Mouse (Mus musculus) Muller cell, postnatal 12 days (primary cell): Measurements from ENCODE around the gene Prpf18.
"Not testable (repeated sequence)": the region's sequence is repeated elsewhere in the genome, so short reads cannot be mapped to it uniquely, and the experiment has no call there.

ENCODE experiments used
- DNase-seq: peaks from one replicate; pipeline ENCODE4 v3.0.0-alpha.2; 2015; ENCODE audit errors: inconsistent ontology term

Gene Prpf18

DNA sequence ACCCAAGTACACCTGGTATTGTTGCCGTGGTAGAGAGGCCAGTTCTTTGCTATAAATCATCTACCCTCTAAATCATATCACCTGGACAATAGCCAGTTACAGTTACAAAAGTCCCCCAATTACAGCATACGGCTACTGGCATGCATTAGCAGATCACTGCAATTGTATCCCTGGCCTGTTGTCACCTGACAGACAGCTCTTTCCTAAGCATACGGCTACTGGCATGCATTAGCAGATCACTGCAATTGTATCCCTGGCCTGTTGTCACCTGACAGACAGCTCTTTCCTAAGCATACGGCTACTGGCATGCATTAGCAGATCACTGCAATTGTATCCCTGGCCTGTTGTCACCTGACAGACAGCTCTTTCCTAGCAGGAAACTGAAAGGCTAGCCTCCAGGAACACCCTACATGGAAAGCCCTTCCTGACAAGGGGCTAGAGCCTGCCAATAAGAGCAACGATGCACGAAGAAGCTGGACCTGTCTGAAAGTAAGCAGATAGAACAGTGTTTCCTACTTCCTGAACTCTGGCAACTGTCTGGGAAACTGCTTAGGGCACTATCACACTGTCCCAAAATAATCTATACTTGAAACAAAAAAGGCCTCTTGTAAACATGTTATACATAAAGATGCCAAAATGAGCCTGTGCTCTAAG, 37.5 kb downstream of the Prpf18 start:
- not testable (repeated sequence) for DNase-seq

- no peak for DNase-seq
Observed at GRCm38 (mm10) chr2:4611704-4612103, 40.2 kb downstream of the Prpf18 start.

GRCm38 (mm10) chr2:4611295-4611694, 40.6 kb downstream of the Prpf18 start:
- no peak for DNase-seq

DNA sequence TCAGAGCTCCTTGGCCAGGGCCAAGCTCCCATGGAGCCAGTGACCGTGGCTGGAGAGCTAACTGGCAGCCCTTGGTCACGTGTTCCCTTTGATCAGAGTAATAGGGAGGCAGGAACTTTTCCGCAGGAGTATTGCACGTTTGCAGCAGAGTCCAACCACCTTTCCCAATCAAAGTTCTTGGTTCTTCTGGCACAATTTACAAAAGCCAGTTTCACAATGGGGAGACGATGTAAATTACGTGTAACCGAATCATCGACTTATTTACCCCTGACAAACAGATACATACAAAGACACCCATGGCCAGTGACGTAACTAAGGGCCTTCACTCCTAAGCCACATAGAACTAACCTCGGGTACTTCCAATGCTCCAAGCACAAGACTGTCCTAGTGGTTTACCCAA, 42.5 kb downstream of the Prpf18 start:
- no peak for DNase-seq

GRCm38 (mm10) chr2:4608253-4608652, 43.7 kb downstream of the Prpf18 start:
- DNase-seq: no peak

DNA sequence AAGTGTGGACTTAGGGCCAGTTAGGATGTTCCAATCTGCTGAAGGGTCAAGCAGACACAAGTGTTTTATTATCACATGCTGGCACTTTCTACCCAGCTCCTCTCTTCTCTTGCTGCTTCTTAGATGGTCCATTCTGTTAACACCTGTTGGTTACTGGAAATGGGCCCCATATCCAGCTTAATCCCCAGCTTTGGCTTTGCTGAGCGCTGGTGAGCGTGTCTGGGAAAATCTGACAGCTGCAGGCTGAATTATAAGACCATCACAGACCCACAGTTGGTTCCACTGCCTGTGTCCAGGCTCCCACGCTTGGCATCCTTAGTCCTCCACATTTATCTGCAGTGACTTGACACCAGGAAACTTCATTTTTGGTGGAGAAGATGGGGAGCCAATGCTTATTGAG, 45.4 kb downstream of the Prpf18 start:
- DNase-seq: no peak

- no peak for DNase-seq
Observed at GRCm38 (mm10) chr2:4603361-4603945, 48.5 kb downstream of the Prpf18 start.

DNA sequence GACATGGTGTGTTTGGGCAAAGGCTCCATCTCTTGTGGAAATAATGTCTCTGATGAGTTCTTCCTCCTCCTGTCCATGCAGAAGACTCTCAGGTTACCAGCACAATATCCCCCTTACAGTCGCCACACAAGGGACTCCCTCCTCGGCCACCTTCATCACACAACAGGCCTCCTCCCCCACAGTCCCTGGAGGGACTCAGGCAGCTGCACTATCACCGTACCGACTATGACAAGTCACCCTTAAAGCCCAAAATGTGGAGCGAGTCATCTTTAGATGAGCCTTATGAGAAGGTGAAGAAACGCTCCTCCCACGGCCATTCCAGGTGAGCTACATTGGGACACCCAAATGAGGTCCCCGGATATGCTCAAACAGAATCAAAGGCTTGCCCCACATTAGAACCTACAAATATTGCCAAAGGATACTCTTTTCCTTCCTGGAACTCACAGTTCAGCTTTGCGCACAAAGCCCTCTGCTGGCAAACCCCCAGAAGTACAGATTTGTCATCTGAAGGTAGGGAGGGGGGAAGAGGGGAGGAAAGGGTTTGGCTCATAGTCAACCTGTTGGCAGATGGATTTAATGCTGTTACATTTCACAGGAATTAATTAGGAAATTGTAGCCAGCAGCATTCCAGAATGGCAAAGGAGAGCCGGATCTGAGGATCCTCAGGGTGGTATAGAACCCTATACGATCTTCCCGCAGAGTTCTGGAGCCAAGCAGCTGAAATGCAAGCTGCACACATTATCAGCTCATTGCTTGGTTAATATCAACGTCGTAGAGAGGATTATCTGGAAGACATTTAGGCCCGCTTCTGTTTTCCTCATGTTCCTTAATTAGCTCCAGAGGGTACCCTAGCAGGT, 50.7 kb downstream of the Prpf18 start:
- peak; percentile 83 for DNase-seq

- DNase-seq: no peak
Observed at GRCm38 (mm10) chr2:4596992-4597391, 54.9 kb downstream of the Prpf18 start.

- no peak for DNase-seq
Observed at GRCm38 (mm10) chr2:4593878-4594387, 58.0 kb downstream of the Prpf18 start.

- peak; percentile 88 for DNase-seq
Observed at GRCm38 (mm10) chr2:4593433-4593832, 58.5 kb downstream of the Prpf18 start.

DNA sequence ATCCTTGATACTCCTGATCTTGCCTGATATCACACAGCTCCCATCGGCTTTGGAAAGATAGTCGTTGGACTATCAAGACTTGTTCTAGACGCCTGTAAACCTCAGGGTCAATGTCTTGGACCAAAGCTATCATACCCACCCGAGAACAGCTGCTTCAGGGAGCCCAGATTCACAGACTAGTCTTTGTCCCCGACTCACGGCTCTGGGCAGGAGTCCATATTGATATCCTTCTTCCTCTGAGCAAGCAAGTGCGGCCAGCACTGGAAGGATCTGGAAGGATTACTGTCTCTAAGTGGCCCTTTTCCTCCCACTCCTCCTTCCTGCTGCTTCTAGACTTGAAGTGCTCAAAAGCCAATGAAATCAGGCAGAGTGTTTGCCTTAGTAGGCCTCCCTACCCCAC, 59.2 kb downstream of the Prpf18 start:
- no peak for DNase-seq

DNA sequence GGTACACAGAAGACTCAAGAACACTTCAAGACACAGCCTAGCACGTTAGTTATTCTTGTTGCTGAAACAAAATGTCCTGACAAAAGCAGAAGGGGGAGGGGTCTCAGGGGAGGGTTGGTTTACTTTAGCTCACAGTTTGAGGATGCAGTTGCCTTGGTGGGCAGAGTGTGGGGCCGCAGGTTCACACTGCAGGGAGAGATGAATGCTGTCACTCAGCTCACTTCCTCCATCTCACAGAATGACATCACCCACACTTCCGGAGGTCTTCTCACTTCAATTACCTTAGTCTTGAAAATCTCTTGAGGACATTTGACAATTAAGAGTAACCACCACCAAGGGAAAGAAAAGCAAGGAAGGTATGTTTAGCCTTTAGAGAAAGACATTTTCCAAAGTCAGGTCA, 60.3 kb downstream of the Prpf18 start:
- no peak for DNase-seq

DNA sequence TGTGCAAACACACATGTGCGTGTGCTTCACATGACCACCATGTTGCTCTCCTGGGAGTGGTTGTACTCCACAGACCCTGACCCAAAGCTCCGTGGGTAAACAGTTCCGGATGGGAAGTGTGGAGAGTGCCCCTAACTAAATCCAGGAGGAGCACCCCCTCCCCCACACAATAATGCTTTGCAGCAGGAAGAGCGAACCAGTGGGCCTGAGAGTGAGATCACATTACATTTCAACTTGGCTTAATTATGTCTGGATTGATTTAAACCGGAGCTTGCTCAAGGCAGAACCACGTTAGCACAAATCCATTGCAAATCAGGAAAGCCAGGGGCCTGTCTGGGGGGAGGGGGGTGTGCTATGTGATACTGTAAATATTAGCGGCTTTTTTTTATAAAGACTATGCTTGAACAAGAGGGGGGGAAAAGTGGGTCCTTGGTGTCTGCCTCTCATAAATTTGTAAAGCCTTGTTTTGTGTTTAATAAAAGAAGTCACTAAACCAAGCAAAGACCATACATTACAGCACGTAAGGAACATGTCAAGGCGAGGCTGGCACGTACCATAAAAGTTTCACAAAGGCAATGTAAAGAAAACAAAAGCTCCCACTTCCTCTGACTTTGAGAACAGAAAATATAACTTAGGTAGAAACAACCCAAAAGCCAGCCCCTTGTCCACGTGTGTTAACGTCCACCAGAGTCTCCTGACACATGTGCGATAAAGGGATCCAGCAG, 64.1 kb downstream of the Prpf18 start:
- DNase-seq: no peak

GRCm38 (mm10) chr2:4586245-4586644, 65.7 kb downstream of the Prpf18 start:
- DNase-seq: no peak

DNA sequence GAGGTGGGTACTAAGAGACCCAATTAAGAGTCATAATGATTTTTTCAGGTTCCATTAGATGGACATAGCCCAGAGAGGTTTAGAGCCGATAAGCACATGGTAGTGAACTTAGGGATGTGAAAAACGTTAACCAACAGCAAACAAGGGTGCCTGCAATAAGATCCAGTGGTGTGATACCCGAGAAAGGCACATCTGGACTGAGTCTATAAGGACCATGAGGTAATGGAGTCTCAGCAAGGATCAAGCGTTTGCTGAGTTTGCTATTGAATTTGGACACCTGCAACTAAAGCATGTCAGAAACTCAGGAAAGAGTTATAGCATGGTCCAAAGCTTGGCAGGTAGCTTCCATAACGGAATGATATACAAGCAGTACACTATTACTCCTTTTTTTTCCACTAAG, 67.7 kb downstream of the Prpf18 start:
- no peak for DNase-seq

- DNase-seq: no peak
Observed at GRCm38 (mm10) chr2:4582930-4583329, 69.0 kb downstream of the Prpf18 start.

GRCm38 (mm10) chr2:4580666-4581065, 71.2 kb downstream of the Prpf18 start:
- DNase-seq: no peak

GRCm38 (mm10) chr2:4579357-4580068, 72.4 kb downstream of the Prpf18 start:
- DNase-seq: no peak

DNA sequence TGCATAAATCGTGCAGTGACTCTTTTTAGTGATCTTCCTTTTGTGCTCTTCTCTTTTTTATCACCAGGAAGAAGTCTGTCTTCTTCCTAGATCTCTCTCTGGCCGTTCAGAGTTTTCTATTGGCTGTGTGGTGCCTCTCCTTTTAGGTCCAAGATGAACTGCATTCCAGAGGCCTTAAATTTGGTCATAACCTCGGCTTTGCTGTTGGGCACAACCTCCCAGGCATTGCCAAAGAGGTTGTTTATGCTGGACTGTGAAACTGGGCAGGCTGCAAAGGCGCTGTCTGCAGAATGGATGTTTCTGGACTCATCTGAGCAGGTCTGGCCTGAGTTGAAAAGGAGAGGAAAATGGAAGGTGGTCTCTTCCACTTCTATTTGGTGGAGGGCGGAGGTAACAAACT, 73.6 kb downstream of the Prpf18 start:
- no peak for DNase-seq

- no peak for DNase-seq
Observed at GRCm38 (mm10) chr2:4575975-4576374, 75.9 kb downstream of the Prpf18 start.
